Mouse (Mus musculus): ENCODE measurements around the gene Abcg4.
A peak's percentile ranks its signal among the peaks of the same experiment; 100 is the strongest.

The Abcg4 gene

GRCm38 (mm10) chr9:44286256-44286850, 2.1 kb downstream of the Abcg4 start:
- no peak for DNase-seq (ENCODE audit: extremely low read depth, low read depth, low spot score)

DNA sequence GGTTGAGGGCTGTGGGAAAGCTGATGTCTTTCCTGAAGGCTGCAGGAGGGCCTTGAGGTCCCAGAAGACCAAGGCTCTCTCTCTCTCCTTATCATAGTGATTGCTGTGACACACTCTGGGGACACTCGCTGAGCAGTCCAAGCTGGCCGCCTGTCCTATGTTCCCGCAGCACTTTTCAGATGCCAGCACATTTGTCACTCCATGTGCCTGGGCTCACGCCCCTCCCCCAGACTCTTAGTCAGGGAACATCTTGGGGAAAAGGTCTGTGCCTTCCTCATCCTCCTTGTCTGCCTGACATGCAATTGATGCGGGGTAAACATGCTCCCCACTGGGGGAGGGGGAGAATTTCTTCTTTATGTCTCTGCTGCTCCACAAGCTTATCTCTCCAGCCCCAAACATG, 5.2 kb downstream of the Abcg4 start:
- DNase-seq (ENCODE audit: extremely low read depth, low read depth, low spot score): no peak

DNA sequence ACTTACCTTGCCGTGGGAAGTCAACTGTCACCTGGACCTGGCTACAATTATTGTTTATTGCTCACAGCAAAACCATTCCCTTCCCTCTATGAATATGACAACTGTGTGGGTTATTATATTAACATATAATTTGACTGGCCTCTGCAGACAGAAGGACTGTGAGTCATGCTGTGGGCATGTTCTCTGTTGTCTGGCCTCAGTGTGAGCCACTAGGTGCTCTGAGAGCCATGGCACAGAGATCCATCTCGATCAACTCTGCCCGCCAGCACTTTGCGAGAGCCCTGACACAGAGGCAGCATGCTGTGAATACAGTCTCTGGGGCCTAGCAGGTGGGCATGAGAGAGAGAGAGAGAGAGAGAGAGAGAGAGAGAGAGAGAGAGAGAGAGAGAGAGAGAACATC, 18.4 kb downstream of the Abcg4 start:
- DNase-seq (ENCODE audit: extremely low read depth, low read depth, low spot score): no peak

DNA sequence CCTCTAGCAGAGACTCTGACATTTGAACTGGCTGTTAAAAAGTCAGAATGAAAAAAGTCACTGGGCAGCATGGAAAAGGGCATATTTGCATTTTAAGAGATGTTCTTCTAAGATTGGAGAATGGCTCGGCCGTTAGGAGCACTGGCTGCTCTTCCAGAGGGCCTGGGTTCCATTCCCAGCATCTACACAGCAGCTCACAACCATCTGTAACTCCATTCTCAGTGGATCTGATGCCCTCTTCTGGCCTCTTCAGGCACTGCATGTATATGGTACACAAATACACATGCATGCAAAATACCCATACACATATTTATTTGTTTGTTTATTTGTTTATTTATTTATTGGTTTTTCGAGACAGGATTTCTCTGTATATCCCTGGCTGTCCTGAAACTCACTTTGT, 19.3 kb downstream of the Abcg4 start:
- DNase-seq (ENCODE audit: extremely low read depth, low read depth, low spot score): no peak

- DNase-seq (ENCODE audit: extremely low read depth, low read depth, low spot score): peak; percentile 69
These were observed 20.0 kb downstream of the Abcg4 start, which contains the start of gene Nlrx1 for GRCm38 (mm10) chr9:44268432-44268831. TSS of gene Nlrx1 (minus strand) at chr9:44268599.

DNA sequence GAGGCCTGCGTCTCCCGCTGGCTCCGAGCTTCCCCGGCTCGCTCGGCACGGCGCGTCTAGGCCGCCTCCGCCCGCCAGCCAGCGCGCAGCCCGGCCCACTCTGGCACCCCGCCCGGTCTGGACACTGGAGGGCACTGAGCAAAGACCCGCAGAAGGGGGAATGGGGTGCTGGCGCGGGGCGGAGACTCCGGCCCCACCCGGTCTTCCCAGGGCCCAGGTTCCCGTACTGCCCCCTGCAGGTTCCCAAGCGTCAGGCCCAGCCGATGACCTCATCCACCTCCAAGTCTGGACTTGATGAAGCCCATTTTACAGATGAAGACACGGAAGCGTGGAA, 20.4 kb downstream of the Abcg4 start:
- peak; percentile 30 for DNase-seq (ENCODE audit: extremely low read depth, low read depth, low spot score)

GRCm38 (mm10) chr9:44267319-44268026, 20.9 kb downstream of the Abcg4 start:
- DNase-seq (ENCODE audit: extremely low read depth, low read depth, low spot score): no peak

DNA sequence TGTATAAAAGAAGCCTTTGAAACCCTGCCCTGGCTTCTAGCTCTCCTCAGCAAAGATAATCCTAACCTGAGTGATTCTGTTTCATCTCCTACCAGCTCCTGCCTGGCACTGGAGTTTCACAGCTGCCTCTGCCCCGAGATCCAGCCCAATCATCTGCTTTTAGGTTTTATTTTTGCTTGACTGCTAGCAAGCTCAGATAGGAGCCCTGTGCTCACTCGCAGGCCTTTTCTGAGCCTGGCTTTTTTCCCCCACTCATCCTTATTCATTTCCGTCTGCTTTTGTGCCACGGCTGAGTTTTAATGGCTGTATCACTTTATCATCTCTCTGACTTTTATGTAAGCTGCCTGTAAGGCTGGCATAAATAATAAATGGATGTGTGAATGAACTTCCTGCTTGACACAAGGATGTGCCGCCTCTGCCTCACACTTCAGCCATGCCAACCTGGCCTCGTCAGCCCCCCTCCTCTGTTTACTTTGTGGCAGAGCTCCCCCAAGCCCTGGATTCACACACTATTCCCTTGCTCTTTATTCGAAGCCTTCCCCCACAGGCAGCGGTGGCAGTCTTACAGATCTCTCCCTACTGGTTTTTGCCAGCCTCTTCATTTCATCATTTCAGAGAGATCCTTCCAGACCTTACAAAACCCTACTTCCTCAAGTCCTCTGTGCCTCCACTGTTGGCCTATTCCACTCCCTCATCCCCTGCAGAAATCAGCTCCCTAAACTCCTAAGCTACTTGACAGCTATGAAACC, 21.8 kb downstream of the Abcg4 start:
- peak; percentile 33 for DNase-seq (ENCODE audit: extremely low read depth, low read depth, low spot score)

DNA sequence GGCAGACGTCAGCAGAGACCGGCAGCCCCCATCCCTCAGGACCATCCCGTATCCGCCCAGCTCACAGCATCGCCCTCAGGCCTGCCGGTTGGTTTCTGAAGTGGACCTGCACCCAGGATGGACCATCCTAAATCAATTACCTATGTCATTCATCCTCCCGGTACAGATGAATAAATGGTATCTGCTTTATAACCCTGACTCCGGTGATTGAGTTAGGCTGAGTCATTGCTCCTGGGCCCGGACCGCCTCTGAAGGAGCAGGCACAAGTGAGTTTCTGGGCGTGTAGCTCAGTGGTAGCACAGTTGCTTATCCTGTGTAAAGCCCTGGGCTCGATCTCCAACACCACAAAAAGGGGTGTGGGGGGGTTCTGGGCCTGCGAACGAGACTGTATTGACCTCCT, 27.0 kb downstream of the Abcg4 start:
- DNase-seq (ENCODE audit: extremely low read depth, low read depth, low spot score): no peak

GRCm38 (mm10) chr9:44259014-44259413, 29.4 kb downstream of the Abcg4 start:
- no peak for DNase-seq (ENCODE audit: extremely low read depth, low read depth, low spot score)

- DNase-seq (ENCODE audit: extremely low read depth, low read depth, low spot score): no peak
These were observed 32.2 kb downstream of the Abcg4 start for GRCm38 (mm10) chr9:44256213-44256612.

DNA sequence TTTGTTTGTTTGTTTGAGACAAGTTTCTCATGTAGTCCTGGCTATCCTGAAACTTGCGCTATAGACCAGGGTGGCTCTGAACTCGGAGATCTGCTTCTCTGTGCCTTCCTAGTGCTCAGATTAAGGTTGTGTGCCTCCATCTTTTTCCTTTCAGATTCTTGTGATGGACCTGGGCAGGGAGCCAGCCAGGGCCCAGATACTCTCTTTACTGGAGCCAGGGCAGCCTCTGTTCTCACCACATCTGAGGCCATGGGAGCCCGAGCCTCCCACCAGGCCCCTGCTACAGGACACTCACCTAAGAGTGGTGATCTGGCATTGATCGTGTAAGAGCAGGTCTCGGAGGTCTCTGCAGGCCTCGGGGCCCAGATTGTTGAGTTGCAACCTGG, 33.3 kb downstream of the Abcg4 start:
- no peak for DNase-seq (ENCODE audit: extremely low read depth, low read depth, low spot score)

DNA sequence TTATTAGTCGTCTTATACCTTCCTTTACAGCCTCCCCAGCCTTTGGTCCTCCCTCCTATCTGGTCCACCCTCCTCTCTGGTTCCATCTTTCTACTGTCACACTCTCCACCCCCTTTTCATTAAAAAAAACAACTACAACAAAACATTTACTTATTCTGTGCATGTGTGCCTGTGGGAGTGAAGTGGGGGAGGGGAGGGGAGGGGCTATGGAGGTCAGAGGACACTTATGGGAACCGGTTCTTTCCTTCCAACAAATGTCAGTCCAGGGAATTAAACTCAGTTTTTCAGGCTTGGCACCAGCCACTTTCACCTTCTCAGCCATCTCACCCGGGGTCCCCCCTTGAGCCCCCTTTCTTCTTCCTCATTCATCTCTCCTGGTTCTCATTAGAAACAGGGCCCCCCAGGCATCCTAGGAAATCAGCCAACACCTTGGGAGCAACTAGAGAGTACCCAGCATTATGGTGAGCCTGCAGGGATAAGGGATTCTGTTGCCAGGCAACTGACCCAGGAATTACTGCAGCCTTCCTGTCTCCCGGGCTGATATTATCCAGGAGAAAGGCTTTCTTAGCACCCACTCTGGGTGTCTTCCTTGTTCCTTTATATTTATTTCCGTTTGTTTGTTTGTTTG, 33.8 kb downstream of the Abcg4 start:
- no peak for DNase-seq (ENCODE audit: extremely low read depth, low read depth, low spot score)

DNA sequence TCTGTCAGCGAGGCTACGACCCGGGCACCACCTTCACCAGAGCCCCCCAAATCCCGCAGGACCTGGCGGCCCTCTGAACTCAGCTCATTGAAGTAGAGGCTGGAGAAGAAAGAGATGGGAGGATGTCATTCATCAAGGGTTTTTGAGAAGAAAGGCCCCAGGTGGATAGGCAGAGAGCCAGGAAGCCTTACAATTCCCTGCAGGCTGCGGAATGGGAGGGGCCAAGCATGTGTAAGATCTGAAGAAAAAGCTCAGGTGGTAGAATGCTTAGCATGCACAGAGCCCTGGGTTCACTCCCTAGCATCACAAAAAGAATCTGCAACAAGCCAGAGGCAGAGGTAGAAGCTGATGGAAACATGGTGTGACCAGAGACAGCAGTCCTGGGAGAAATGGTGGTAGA, 35.0 kb downstream of the Abcg4 start:
- DNase-seq (ENCODE audit: extremely low read depth, low read depth, low spot score): no peak

- no peak for DNase-seq (ENCODE audit: extremely low read depth, low read depth, low spot score)
These were observed 37.1 kb downstream of the Abcg4 start, which contains the start of gene Pdzd3 for GRCm38 (mm10) chr9:44251314-44251713. TSS of gene Pdzd3 (minus strand) at chr9:44251471.

DNA sequence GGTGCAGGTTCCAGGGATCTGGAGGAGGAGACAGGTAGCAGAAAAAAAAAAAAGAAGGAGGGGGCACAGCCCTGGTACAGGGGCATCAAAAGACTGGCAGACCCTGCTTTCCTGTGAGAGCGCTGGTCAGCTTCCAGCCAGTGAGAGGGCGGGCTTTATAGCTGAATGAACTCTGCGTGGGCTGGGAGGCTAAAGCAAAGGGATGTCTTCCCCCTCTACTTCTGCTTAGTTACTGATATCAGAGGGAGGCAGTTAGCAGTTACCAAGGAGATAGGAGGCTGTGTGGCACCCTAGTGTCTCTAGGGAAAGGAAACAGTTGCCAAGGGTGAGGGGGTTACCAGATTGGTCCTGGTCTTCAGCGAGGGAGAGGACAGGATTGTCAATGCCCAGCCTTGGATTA, 38.0 kb downstream of the Abcg4 start:
- DNase-seq (ENCODE audit: extremely low read depth, low read depth, low spot score): no peak

GRCm38 (mm10) chr9:44249181-44250146, 39.0 kb downstream of the Abcg4 start:
- DNase-seq (ENCODE audit: extremely low read depth, low read depth, low spot score): no peak

DNA sequence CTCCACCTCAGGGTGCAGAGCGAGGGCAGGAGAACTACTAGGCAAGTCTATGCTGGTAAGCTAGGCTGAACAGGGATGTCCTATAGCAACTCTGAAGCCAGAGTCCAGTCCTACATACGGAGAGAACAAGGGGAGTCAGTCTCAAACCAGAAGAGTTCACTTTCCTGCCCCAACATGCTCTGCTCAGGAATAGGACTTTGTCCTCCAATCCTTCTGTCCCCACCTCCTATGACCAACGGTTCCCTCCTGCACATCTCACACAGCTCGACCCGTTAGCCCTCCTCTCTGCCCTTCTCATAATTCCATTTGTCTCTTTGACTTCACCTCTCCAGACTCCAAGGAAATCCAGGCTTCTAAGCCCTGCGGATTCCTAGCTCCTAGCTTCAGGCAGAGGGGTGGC, 40.5 kb downstream of the Abcg4 start:
- DNase-seq (ENCODE audit: extremely low read depth, low read depth, low spot score): no peak

DNA sequence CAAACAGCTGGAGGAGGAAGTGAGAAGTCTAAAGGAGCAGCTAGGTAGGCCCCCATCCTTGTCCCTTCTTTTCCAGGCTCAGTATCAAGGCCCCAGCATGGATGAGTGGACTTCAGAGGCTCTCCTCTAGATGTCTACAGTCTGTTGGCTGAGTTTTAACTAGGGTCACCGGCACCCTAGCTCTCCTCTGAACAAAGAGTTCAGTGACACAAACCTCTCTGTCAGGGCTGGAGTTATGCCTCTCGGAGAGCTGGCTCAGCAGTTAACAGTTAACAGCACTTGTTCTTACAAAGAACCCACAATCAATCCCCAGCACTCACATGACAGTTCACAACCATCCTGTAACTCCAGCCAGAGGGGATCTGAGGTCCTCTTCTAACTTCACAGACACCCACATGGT, 44.8 kb downstream of the Abcg4 start:
- DNase-seq (ENCODE audit: extremely low read depth, low read depth, low spot score): no peak

DNA sequence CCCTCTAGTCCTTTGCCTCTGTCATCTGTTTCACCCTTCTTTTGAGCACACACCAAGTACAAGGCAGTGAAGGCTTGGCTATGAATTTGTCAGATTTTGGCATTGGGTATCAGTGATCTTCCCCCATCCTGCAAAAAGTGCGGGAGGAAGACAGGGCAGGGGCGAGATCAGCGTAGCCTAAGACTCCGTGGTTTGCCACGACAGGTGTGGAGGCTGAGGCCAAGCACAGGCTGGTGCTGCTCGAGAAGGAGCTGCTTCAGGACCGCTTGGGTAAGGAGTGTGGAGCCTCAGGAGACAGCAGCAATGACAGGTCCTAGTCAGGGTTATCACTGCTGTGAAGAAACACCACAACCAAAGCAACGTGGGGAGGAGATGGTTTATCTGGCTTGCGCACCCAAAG, 47.0 kb downstream of the Abcg4 start:
- no peak for DNase-seq (ENCODE audit: extremely low read depth, low read depth, low spot score)

DNA sequence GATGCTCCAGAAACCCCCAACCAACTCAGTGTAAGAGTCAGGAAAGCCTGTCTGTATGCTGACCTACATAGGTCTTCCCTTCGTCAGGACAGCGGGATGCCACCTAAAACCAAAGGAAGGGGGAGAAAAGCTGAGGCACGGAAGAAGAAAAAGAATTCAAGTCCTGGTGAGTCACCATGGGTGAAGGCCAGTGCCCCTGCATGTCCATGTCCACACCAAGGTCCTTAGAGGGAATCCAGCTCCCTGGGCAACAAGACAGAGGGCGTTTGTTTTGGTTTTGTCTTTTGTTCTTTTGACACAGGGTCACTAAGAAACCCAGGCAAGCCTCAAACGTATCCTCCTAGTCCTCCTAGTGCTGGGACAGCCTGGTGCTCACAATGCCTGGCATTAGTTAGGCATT, 47.5 kb downstream of the Abcg4 start:
- DNase-seq (ENCODE audit: extremely low read depth, low read depth, low spot score): no peak

Measured in fat pad, adult 2 months (tissue).